Mouse (Mus musculus) left cerebral cortex, postnatal 25 days (tissue): ENCODE measurements around the gene Tfpt. TPM values are rescaled to one million over a fixed set of nuclear protein-coding genes. Genes with fewer than 3 reads are reported as not detected.
"Not testable (repeated sequence)": the region's sequence is repeated elsewhere in the genome, so short reads cannot be mapped to it uniquely, and the experiment has no call there.

Source experiments
- DNase-seq, 2 experiments: peaks; one replicate each; pipeline ENCODE4 v3.0.0; 2022; ENCODE audit warnings: low spot score in 2 of 2, mixed read lengths in 1 of 2
- intact Hi-C: fragments of 180-260 bp; cut with DNase I; formaldehyde crosslinking; loops from one replicate; pipeline ENCODE4 v1.15.1; 2025
- microRNA-seq, 2 experiments: library from miRNA; unstranded; fragments of <30 nt; microRNA quantifications; one replicate each; pipeline ENCODE4 v1.2.0; 2022
- total RNA-seq, 2 experiments: library from RNA; stranded (reverse); gene quantifications; 2 replicates each; pipeline ENCODE4 v1.2.3; 2021

The Tfpt gene
- total RNA-seq, 2 experiments from 2014 or later: 40.6 to 45.0 TPM

DNA sequence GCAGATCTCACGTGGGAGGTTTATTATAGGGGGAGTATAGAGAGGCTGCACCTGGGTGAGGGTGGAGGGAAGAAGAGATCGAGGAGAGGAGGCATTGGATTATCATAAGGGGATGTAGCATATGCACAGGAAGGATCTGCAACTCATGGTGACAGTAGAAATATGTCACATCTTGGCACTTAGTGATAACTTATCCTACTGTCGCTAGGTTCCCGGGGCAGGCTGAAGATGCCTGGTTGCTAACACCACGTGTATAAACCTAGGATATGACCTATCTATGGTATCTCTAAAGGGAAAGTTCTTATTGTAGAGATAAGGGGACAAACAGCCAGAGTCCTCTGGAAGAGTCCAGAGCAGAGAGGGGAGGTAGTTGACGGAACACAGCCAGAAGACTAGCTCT is 44.0 kb downstream of the Tfpt start:
- intact Hi-C loops: no loop called here
- no peak for DNase-seq

DNA sequence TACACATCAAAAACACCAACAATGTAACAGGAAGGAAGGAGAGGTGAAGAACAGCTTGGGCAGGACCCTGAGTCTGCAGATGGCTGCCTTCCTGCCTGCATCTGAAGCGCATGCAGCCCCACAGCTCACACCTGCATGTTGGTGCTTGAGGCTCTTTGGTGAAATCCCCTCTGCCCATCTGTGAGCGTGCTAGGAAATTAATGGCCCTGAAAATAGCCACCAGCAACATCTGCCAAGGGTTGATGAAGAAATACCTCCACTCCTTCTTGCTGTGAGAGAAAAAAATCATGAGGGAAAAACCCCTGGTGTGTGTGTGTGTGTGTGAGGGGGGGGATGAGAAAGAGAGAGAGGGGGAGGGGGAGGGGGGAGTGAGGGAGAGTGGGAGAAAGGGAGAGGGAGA is 49.7 kb downstream of the Tfpt start:
- DNase-seq: no peak
- intact Hi-C loops: no loop called here

DNA sequence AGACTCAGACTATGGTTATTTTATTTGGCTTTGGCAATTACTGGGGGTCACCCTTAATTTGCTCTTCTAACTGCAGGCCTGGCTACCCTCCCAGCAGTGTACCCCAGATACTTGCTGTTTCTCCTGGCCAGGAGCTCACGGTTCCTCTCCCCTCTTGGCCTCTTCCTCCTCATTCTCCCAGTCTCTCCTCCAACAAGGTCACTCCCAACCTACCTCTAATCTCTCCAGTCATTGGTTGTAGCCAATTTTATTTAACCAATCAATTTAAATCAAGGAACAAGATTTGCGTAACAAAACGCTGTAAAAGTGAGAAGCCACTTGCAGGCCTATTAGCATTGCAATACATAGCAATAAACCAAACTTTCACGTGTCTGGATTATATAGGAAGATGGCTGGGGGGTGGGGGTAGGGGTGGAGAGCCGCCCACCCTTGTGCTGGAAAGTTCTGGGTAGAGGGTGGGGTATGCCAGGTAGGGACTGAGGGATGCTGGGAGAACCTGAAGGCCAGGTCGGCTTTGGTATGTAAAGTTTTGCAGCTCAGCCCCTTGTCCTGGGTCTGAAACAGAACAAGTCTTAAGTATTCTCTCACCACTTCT is 50.7 kb downstream of the Tfpt start:
- no peak for DNase-seq
- intact Hi-C loops: no loop called here

DNA sequence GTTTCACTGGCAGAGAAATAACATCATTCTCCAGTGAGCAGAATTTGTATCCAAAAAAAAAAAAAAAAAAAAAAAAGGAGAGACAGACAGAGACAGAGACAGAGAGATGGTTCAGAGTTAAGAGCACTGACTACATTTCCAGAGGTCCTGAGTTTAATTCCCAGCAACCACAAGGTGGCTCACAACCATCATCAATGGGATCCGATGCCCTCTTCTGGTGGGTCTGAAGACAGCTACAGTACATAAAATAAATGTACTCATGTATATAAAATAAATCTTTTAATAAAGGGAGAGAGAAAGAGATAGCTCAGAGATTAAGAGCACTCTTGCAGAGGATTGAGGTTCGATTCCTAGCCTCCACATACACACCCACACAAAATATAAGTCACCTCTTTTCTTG is 51.5 kb downstream of the Tfpt start:
- intact Hi-C loops: no loop called here
- DNase-seq: no peak

DNA sequence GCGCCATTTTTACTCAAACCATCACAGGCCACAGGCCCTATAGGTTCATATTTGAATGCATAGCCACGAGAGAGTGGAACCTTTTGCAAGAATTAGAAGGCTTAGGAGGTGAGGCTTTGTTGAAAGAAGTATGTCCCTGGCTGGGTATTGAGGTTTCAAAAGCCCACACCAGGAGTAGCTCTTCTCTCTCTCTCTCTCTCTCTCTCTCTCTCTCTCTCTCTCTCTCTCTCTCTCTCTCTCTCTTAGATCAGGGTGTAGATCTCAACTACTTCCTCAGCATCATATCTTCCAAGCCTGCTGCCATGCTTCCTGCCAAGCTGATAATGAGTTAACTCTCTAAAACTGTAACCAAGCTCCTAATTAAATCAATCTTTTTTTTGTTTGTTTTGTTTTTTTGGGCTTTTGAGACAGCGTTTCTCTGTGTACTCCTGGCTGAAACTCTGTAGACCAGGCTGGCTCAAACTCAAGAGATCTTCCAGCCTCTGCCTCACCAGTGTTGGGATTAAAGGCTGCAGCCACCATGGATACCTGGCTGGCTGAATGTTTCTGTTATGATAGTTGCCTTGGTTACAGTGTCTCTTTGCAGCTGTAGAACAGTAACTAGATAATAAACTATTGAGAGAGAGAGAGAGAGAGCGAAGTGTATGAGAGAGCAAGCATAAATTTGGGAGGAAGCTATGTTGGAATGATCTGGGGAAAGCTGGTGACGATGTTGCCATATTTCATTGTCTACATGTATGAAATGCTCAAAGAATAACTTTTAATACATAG is 53.2 kb downstream of the Tfpt start:
- DNase-seq: no peak
- intact Hi-C loops: no loop called here

DNA sequence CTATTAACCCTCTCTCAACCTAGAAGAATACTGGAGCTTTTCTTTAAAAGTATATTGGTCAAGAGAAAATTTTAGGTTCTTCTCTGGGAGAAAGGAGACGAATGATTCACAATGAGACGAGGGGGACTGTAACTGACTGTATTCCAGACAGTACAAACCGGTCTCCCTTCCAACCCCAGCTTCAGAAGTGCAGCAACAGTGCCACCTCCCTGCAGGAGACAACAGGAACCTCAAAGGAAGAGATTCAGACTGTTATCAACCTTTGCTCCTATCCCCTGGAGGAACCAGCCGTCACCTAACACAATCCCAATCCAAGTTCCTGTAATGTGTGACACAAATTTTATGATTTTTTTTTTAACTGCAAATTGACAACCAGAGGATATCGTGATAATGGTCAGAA is 55.5 kb downstream of the Tfpt start:
- intact Hi-C loops: no loop called here
- peak; percentile 22 to 59 for DNase-seq

DNA sequence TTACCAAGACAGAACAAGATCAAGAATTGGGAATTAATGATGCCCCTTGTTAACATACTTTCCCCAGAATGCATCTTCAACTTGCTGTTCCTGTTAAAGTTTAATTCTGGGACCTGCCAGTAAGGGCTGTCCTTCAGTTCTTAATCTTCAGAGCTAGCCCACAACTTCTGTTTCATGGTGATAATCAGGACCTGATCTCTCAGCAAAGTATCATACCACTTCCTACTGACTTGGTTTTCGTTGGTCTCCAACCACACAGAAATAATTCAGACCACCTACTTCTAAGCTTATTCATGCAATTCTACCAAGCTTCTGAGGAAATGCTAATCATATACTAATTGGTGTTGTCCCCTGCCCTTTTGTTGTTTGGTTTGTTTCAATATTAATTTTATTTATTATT is 57.9 kb downstream of the Tfpt start:
- DNase-seq: no peak
- intact Hi-C loops: no loop called here

DNA sequence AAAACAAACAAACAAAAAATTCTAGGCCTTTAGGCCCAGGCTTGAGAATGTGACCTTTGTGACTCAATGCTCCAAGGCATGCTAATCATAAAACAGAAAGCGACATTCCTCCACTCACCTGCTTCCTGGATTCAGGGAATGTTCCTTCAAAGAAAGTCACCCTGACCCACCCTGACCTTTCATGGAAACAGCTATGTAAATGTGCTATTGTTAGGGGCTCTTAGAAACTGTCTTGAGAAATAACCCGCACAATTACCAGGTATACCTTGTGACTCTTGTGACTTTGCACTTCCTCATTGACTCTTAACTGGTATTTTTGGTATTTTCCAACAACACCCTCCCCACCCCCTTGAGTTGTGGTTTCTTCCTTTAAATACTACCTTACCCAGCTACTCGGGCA is 59.1 kb downstream of the Tfpt start:
- intact Hi-C loops, DNase-seq: not testable (repeated sequence)

Small RNAs within 50 kb of the gene (microRNA-seq; reads per million reads assigned to microRNA genes)
- gene Gm25100 (0 reads per million in 2 experiments), gene Mir3572 (4.0 to 8.1 reads per million in 2 experiments)

Other genes with a start within 250 kb of the Tfpt start
- gene Cacng8, start 239.2 kb downstream of the Tfpt start, total RNA-seq: 100 to 1,000 TPM; 172 to 174 TPM
- 1 to 10 TPM in 1 of 2 experiments, under 1 TPM in 1; 0.98 to 1.6 TPM for gene Cacng6, start 205.7 kb downstream of the Tfpt start, total RNA-seq
- not detected for gene Tarm1, start 127.3 kb downstream of the Tfpt start, total RNA-seq
- gene Oscar, start 13.8 kb downstream of the Tfpt start, total RNA-seq: 1 to 10 TPM in 1 of 2 experiments, under 1 TPM in 1; 0.66 to 1.1 TPM
- 100 to 1,000 TPM; 542 to 549 TPM for gene Ndufa3, start 12.6 kb downstream of the Tfpt start, total RNA-seq
- gene Prpf31, start 56 bp upstream of the Tfpt start, total RNA-seq: 10 to 100 TPM; 45.4 to 46.2 TPM
- gene Cnot3, start 15.3 kb upstream of the Tfpt start, total RNA-seq: 10 to 100 TPM; 53.1 to 58.1 TPM
- 1 to 10 TPM; 5.0 to 5.7 TPM for gene Leng1, start 35.9 kb upstream of the Tfpt start, total RNA-seq
- gene Tmc4, start 47.6 kb upstream of the Tfpt start, total RNA-seq: 1 to 10 TPM; 6.5 to 7.1 TPM
- gene Tsen34, start 62.9 kb upstream of the Tfpt start, total RNA-seq: 10 to 100 TPM; 71.6 to 73.4 TPM
- gene Mboat7, start 63.6 kb upstream of the Tfpt start, total RNA-seq: 100 to 1,000 TPM; 212 to 220 TPM
- 100 to 1,000 TPM; 322 to 328 TPM for gene Rps9, start 74.1 kb upstream of the Tfpt start, total RNA-seq
- under 1 TPM; 0.18 to 0.21 TPM for gene Pirb, start 90.5 kb upstream of the Tfpt start, total RNA-seq
- not detected for gene Gm15448, start 195.8 kb upstream of the Tfpt start, total RNA-seq
- gene Pira2, start 215.1 kb upstream of the Tfpt start, total RNA-seq: not detected